ENCODE assay signal across 9 mouse cellular contexts in the genomic region with DNA sequence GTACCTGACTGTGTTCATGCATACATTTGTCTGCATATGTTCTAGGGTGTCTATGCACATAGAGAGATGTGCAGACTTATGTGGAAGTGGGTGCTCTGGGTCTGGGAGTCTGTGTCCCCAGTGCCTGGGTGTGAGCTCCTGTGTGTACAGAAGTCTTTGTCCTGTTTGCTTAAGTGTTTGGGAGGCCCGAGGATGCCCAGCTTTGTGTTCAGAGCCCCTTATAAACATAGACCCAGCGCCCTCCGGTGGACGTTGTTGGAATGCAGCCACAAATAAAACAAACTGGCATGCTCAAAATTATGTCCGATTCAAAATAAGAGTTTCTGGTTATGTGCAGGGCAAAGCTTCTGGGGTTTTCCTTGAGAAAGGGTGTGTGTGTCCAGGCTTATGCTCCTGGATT. TPM values are rescaled to one million over a fixed set of nuclear protein-coding genes. Genes with fewer than 3 reads are reported as not detected.
DNase-seq lines count a peak whose midpoint lies in the region; ATAC-seq lines count a peak whose summit lies in the region.
"Had no signal": no experiment of that assay in that cellular context is flagged by ENCODE, and none has a peak within 500 bp of the region (broad histone marks: within the 10 kb centered on the region; RNA-seq: fewer than 3 reads in every experiment).

No protein-coding gene starts in this region.

- H3K27me3 ChIP-seq in midbrain, embryonic 13.5 days, result peaks cover 56% of the 10 kb centered on the region

- peaks cover 50% of the 10 kb centered on the region for H3K4me1 ChIP-seq in midbrain, embryonic 13.5 days (replicated peaks)

- H3K27ac ChIP-seq in midbrain, embryonic 13.5 days, result peak overlapping the region; percentile 68
- H3K27ac ChIP-seq: heart, embryonic 13.5 days had no signal

- H3K36me3 ChIP-seq in midbrain, embryonic 13.5 days, result no peaks in the 10 kb centered on the region
- H3K36me3 ChIP-seq: heart, embryonic 13.5 days had no signal

- H3K4me2 ChIP-seq in midbrain, embryonic 13.5 days (replicated peaks), result no peak overlapping the region; the same call in 1 of the 2 replicates
- H3K4me2 ChIP-seq: heart, embryonic 13.5 days had no signal

- intact Hi-C loops in gastrocnemius, postnatal 36 days (cut with DNase I), result loop anchor here (2.0 kb wide), 1 partner anchor 353 kb away; no protein-coding TSS in a partner anchor

- no peaks in the 10 kb centered on the region for H3K9me3 ChIP-seq in midbrain, embryonic 13.5 days
- H3K9me3 ChIP-seq: heart, embryonic 13.5 days had no signal

- peak; percentile 39 for DNase-seq in gastrocnemius, postnatal 10 days
- no peak for DNase-seq in gastrocnemius, postnatal 36 days
- DNase-seq in MN1 (ENCODE audit: low spot score), result peak; percentile 63
- peak; percentile 32 for DNase-seq in cerebellum, adult 9-11 months
- DNase-seq in frontal cortex, postnatal 36 days (ENCODE audit: low spot score in 2 of 2), result peak; percentile 52 to 54
- peak; percentile 78 to 81 for DNase-seq in kidney, postnatal 4 days
- peak; percentile 77 for DNase-seq in testis, postnatal 10 days (ENCODE audit: low spot score)

- H3K4me3 ChIP-seq in midbrain, embryonic 13.5 days (replicated peaks), result no peak overlapping the region
- H3K4me3 ChIP-seq: heart, embryonic 13.5 days had no signal

- peak; percentile 81 for ATAC-seq in midbrain, embryonic 13.5 days

- peak overlapping the region; percentile 28; the same call in 1 of the 2 replicates for H3K9ac ChIP-seq in midbrain, embryonic 13.5 days (replicated peaks)

- WGBS in midbrain, embryonic 13.5 days, result 4% methylated on average over 5 of the region's 5 CpGs

RNA-seq across cellular contexts. Expression of a gene that starts 27.2 kb away (rescaled TPM):
- total RNA-seq in gastrocnemius, postnatal 10 days (2021), result 1 to 10 TPM; 1.8 to 2.5 TPM
- under 1 TPM; 0.47 to 0.54 TPM for total RNA-seq in gastrocnemius, postnatal 36 days (2021)
- 15.8 and 17.6 TPM in 2 replicates for polyA plus RNA-seq in midbrain, embryonic 13.5 days (2015; fragmentation: Nextera tagmentation; extraction: Ambion mirVana)

RNA-seq across cellular contexts. Expression of a gene that starts 55.1 kb away (rescaled TPM):
- total RNA-seq in gastrocnemius, postnatal 10 days (2021), result under 1 TPM in 1 of 2 experiments, not detected in 1; 0.11 TPM
- total RNA-seq in gastrocnemius, postnatal 36 days (2021), result not detected
- polyA plus RNA-seq in midbrain, embryonic 13.5 days (2015; fragmentation: Nextera tagmentation; extraction: Ambion mirVana), result 69.9 and 83.3 TPM in 2 replicates

Comparison
In these comparisons a context has a peak if more than half of its experiments do, and no peak if none do; other contexts are left out.
1. DNase-seq: peak in gastrocnemius, postnatal 10 days (single experiment), MN1 (single experiment), cerebellum, adult 9-11 months (single experiment), frontal cortex, postnatal 36 days (2 of 2), kidney, postnatal 4 days (2 of 2) and testis, postnatal 10 days (single experiment); none in gastrocnemius, postnatal 36 days (0 of 2).